Mouse (Mus musculus) kidney, adult 11 months (tissue): ENCODE measurements around the gene Iqcc.

Experiments used
- DNase-seq: peaks from one replicate; pipeline ENCODE4 v3.0.0; 2022

The Iqcc gene

DNA sequence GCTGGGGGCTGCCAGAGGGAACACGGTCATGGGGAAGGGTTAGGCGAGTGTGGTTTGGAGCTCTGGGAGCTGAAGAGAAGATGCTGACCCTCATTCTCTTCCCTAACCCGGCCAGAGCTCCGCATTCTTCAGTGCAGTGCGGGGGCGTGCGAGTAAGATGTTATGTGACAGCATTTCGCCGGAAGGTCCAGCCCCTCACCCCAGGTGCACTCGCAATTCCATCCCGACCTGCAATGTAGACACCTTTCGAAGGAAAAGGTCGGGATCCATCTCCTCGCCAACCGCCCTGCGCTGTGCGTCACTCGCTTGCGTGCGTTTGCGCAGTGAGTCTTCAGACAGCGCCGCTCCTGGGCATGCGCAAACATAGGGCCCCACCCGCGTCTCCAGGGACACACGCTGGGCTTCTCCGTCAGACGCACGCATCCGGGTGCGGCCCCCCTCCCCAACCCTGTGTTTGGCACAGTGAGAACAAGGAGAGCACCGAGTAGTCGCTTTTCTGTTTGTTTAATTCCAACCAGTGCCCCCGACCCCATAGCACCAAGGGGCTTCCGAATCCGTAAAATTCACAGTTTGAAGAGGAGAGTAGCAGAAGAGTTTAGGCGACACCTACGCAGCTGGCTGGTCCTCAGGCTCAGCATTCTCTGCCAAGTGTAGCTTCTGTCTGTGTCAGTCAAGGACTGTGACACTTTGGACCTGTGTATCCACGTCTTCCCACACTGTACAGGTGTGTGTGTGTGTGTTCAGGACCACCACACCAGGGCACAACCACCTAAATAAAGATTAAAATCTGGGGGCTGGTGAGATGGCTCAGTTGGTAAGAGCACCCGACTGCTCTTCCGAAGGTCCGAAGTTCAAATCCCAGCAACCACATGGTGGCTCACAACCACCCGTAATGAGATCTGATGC, at the start of gene Iqcc:
TSS of gene Iqcc (minus strand) at position 314 of the 906 bp plus-strand sequence.
- peak; percentile 95 for DNase-seq

DNA sequence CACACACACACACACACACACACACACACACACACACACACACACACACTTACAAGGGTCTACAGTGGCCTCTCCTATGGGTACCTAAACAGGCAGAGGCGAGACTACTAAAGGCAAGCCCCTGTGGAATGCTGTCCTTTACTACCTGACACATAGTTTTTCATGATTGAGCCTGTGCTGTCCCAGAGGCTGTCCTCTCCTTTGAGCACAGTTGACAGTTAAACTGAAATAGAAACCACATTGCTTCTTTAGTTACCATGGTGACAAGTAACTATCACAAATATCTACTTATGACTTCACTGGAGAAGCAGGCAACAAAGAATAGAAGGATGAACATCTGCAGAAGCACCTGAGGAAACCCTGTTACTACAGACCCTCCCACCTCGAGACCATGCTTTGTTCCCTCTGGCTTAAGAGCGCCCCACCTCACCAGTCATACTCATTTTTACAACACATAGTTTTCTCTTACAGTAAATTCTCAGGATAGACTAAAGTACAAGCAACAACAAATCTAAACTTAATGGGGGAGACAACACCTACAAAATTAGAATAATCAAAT, 43.4 kb upstream of the Iqcc start:
- no peak for DNase-seq

DNA sequence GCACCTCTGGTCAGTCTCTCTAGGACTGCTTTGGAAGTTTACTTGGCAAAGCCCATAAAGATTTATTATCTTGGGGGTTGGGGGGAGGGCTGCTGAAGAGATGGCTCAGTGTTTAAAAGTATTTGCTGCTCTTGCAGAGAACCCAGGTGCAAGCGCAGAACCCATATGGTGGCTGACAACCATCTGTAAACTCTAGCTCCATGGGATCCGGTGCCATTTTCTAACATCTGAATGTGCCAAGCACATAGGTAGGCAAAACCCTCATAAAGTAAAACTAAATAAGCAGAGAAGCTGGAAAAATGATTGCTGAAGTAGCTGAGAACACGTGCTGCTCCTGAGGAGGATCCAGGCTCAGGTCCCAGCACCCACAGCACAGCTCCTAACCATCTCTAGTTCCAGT, 42.7 kb upstream of the Iqcc start:
- DNase-seq = no peak

DNA sequence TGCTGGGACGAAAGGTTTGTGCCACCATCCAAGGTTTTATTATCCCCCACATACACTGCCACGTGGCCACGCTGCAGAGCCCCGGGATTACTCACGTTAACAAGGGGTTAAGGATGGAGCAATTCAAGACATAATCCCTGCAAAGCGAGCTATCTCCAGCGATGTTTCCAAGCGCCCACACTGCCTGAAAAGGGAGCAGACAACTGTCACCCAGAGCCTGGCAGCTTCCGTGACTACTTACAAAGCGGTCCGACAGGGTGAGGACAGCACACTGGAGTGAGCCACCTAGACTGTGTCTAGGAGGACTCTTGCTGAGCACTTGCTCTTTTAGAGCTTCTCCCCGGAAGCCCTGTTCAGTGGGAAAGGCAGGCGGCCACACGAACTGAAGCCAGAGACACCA, 35.9 kb upstream of the Iqcc start:
- no peak for DNase-seq

DNA sequence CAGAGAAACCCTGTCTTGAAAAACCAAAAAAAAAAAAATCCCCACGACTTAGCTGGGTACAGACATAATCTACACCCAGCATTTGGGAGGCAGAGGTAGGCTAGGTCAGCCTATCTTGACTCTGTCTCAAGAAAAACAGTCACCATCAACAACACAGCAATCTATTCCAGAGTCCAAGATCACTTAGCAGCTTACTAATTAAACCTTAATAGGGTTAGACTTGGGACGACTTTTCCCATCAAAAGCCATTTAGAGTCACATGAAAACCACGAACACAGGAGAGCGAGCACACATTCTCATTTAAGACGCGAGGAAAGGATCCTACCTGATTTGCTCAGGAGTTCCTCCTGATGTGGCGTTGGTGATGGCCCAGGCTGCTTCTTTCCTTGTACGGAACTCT, 31.5 kb upstream of the Iqcc start:
- DNase-seq = no peak

DNA sequence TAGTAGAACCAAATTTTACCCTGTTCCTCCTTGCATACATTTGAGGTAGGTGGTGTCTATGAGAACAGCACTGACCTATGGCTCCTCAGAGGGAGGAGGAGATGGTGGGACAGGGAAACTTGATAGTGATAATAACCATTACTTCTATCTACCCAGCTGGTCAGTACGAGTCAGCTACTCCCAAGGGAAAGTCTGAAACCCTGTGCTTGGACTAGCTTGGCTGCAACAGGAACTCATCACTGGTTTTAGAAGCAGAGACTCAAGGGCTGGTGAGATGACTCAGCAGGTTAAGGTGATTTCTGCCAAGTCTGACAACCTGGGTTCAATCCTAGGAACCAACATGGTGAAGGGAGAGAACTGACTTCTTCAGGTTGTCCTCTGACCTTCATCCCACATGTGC, 29.8 kb upstream of the Iqcc start:
- DNase-seq = no peak

DNA sequence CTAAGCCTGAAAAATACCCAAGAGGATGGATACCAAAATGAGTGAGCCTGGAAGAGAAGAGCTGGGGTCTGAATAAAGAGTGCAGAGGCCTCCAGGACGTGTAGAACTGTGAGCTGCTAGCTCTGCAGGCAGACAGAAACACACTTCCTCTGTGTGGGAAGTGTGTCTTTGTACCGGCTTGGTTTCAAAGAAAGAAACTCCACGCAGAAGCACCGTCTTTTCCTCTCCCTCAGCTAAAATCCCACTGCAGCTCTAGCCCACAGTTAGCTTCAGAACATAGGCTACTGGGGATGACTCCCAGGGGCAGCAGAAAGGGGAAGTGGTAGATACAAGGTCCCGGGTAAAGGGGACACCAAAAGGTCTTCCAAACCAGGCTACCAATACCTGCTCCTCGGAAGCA, 26.3 kb upstream of the Iqcc start:
- DNase-seq = no peak

DNA sequence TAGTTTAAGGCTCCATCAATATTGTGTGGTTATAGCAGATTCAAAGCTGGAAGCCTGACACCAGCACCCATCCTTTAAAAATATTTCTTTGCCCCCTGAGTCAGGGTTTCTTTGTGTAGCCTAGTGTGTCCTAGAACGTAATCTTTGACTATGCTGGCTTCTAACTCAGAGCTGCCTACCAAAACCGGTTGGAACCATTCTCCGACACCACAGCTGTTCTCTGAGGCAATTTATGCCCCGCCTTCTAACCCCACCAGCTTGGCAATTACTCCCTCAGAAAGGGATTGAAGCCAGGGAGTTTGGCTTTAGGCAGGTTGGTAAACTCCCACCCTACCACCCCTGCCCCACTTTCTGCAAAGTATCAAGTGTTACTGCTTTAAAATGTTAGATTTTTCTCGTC, 22.9 kb upstream of the Iqcc start:
- peak; percentile 31 for DNase-seq

DNA sequence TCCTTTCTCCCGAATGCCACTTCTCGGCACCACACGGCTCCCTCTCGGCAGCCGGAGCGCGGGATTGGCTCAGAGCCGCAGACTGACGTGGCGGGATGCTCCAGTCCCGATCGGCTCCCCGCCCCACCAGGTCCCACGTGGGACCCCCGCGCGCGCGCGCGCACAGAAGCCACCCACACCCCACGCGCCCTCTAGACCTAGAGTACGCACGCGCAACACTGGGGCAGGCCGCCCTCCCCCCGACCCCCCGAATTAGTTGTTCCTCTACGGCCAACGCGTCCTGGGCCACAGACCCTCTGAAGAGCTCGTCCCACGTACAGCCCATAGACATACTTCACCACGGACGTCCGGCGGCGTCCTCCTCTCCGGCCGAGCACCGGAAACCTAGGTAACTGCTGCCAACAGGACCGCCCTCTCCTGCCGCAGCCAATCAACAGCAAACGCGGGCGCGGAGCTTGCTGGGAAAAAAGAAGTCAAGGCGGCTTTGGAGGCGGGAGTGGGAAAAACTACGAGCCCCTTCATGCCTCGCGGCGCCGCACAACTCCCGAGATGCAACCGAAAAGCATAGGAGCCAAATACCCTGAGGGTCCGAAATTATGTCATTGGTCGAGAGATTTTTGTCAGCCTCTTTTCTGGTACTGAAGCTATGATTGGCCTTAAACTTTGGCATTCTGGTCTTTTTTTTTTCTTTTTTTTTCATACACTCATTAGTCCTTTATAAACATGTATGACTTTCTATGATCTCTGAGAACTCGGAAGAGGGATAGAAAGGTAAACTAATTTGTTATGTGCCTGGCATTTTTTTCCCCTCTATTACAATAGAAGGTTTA, 22.0 kb upstream of the Iqcc start, which contains the start of gene Txlna:
TSS of gene Txlna (minus strand) at position 428 of the 830 bp plus-strand sequence.
- peak; percentile 98 for DNase-seq

DNA sequence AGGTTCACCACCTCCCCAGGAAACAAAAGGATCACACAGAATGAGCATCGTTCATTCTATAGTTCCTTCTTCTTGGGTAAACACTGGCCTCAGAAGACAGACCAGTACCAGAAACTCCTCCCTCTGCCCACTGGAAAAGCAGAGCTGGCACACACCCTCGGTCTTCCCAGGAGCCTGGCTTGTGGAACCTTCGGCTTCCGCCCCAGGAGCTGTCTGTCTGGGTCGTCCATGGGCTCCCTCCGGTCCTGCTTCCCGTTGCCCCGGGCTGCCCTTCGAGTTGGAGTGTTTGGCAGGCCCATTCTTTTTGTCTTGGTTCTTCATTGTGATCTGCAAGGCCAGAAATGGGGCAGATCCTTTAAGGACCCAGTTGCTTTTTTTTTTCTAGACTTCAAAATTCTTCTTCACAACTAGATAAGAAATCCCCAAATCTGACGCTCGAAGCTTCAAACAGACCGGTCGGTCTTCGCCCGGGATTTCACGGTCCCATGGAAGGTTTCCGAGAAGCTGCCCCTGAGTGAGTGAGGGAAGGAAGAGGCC, 21.3 kb upstream of the Iqcc start:
- peak; percentile 41 for DNase-seq

DNA sequence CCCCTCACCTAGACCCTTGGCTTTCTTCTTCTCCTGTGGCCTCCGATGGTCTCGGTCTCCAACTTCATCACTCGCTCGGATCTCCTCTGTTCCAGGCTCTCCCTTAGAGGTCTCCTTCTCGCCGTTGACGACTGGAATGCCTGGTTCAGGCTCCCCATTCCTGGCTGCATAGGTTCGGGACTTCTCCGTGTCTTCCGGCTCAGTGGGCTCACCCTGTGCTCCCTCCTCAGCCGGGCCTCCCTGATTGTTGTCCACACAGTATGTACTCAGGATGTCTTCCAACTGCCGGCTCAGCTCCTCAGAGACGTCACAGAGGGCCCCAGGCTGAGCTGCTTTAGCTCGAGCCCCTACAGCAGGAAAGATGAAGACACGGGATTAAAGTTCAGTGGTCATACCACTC, 20.3 kb upstream of the Iqcc start:
- DNase-seq = no peak

DNA sequence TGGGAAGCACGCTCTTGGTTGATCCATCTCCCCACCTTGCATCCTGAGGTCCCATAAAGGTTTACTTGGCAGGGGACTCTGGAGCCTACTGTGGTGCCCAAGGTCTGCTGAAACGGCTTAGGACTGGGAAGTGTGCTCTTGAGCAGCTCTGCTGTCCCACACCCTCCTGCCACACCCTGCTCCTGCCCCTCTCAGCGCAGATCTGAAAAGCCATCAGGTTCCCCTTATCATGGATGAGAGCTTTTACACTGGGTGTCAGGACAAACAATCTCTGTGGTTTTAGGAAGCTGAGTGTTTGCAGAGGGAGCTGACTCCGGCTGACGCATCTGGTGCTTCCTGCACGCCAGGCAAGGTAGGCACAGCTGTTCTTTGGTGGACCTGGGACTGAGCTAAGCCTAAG, 15.0 kb upstream of the Iqcc start:
- no peak for DNase-seq

DNA sequence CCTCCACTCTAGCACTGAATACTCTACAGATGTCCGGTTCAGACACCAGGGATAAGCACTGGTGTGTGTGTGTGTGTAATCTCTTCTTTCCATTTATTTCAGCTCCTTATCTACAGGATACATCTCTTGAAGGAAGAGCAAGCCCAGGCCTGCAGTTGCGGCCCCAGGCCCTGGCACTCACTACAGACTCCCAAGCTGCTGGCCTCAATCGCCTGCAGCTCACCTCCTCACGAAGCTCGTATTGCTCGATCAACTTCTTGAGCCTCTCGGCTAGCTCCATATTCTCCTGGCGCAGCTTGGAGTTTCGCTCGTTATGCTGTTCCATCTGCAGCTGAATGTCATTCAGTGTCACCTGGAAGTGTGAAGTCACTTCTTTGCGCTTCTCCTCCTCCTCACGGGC, 13.0 kb upstream of the Iqcc start:
- DNase-seq = no peak

DNA sequence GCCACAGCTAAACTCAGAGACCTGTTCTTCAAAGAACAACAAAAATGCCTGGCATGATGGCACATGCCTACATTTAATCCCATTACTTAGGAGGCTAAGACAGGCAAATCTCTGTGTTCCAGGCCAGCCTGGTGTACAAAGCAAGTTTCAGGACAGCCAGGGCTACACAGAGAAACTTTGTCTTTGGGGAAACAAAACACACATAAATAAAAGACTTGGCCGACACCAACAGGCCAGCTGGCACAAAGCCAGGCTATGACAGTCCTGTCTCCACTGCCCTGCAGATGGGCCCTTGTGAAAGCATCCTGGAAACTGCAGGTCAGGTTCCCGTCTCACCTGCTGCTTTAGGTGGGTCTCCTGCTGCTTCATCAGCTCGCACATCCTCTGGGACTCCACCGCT, 12.0 kb upstream of the Iqcc start:
- no peak for DNase-seq

DNA sequence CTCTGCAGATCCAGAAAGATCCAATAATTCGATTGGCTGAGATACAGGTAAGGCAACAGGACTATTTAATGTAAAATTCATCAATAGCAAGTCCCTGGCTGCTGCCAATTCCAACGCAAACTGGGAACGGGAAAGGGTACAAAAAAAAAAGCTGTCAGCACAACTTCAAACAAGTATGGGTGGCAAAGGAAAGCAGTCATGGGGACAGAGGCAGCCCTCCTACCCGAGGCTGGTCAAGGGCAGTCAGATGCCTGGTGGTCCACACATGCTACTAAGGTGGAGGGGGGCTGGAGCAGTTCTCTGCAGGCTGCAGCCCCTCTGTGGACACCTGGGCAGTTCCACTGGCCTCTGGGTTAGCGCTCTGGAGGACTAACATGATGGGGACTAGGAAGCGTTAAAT, 7.1 kb upstream of the Iqcc start:
- no peak for DNase-seq

DNA sequence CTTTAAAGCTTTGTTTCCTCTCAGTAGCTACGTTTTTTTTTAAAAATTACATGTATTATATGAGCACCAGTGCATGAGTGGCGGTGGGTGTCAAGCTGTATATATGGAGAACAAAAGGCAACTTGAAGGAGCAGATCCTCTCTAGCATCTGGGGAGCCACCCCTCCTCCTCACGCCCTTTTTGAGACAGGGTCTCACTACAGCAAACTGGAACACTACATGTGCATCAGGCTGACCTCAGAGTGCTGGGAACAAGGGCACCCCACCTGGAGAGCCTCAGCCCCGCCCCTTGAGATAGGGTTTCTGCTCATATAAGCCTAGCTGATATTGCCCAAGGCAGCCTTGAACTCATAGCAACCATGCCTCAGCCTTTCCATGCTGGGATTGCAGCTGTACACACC, 6.6 kb upstream of the Iqcc start:
- DNase-seq = no peak

DNA sequence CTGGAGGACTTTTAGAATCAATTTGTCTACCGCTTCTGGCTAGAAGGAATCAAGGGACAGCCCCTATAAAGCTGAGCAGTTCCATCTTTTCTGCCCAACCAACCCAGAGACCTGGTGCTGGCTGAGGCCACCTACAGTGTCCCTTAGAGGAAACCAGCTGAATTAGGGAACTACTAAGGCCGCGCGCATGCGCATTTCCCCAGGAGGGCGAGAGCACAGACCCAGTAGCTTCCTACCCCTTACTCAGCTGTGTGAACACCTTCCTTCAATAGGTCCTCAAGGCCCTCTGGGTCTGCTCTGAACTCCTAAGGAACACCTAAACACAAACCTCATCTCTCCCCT, 6.1 kb upstream of the Iqcc start:
- no peak for DNase-seq

DNA sequence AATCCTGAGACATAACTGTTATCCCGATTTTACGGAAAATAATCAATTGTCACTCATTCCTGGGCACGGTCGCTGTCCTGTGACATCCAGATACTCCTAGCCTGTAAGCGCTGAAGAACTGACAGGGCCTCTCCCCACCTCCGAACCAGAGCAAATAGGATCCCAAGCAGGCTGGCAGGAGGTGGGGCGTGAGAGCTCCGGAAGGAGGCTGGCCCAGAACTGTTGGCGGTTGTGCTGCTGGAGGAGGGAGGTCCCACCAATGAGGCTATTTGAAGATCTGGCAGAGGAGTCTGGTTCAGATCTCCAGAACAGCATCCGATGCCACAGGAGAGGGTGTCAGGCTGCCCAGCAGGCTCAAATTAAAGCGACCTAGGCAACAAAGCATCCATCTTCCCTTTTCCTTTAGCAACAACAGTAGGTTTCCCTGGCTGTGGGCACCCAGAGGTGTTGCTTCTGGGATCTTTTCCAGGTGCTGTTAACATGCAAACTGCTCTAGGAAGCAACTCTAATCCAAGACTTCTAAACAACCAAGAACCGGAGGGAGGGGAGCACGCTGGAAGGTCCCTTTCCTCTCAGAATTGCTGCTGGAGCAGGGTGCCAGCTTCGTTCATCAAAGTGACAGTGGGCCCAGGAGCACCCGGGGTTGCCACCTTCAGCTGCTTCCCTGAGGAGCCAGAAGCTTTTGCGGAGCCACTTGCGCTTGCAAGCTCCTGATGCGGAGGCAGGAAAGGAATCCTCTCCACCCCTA, 5.6 kb upstream of the Iqcc start:
- DNase-seq = peak; percentile 88

DNA sequence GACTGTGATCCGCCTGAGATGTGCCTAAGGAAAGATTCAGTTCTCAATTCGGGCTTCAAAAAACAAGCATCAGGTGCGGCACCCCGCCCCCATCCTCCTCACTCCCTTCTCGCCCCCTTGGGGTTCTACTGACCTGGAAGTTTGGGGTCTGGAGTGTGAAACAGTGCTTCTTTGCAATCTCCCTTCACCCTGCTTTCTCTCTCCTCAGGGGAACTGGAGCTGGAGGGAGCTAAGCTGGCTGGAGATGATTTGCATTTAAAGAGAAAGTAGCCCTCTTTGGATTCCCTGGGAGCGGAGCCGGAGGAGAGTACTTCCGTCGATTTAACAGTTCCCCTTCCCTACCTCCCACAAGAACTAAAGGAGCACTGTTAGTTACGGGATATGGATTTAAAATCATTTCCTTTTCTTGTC, 4.8 kb upstream of the Iqcc start, which contains the start of gene Ccdc28b:
TSS of gene Ccdc28b (minus strand) at position 267 of the 411 bp plus-strand sequence.
- peak; percentile 53 for DNase-seq

DNA sequence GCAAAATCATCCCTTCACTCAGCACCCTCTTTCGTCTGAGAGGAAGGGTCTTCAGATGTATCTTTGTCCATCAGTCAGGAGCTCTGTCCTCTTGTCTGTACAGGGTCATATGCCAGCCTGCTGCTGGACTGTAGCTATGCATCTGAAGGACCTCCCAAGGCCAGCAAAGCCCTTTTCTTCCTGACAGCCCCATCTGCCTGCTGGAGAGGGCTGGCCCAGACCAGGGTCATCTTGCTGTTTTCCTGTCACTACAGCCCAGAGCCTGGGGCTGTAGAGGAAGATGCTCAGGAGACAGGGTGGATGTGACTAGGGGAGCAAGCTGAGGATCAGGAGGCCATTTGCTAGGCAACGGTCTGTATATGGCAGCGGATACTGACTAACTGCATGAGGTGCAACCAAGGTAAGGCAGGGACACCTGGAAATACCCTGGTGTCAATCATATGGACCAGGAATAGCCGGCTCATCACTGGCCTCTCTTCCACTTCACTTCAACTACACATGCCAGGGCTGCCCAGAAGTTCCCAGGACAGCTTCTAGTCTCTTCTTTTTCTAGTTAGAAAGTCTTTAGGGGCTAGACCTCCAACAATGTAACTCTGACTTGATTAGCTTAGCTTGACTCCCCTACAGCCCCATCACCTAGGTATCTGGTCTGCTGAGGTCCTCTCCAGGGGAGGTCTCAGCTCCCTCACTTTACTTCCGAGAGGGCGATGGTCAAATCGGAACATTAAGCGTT, 4.1 kb upstream of the Iqcc start:
- no peak for DNase-seq

DNA sequence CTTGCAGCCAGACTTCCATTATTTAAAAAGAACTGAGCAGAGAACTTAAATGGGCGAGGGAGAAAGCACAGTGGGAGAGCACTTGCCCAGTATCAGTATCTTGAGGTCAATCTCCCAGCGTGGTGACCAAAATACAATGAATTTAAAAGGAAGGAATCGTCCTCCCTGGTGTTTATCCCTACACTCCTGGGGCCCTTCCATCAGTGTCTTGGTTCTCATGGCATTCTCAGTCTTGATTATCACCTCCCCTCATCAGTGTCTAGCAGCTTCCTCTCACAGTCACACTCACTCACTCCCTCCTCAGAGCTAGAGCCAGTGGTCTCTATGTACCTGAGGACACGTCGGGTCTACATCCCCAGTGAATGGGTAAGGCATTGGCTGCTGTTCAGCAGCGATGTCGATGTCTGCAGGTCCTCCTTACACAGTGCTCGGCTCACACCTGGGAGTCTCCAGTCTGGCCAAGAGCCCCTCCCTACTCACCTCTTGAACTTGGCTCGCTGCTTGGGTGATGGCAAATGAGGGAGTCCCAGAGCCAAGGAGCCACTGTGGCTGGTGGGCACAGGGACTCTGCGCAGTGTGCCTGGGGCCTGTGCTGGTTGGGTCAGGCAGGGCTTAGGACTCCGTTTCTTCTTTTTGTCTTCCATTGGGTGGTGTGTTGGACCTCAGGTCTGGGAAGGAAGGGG, 3.4 kb upstream of the Iqcc start:
- DNase-seq = no peak
